Comparison of ENCODE assay signal across 14 mouse cellular contexts in the genomic region with DNA sequence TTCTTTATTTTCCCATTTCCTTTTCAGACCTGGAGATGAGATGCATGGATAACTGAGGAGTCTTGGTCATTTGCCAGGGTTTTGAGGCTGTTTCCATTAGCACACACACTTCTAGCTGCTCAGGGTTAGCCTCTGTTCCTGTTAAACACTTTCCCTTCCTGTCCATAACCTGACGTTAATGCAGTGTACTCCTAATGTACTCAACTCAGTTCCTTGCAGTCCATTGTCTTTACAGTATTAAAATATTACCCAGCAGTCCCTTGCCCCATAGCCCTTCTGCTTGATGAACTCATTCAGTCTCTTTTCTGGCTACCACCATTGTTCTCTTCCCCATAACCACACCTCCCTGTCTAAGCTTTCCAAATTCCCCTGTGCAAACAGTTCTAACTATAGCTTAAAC.
DNase-seq lines count a peak whose midpoint lies in the region; ATAC-seq and TF ChIP-seq lines count a peak whose summit lies in the region.
"Had no signal": no experiment of that assay in that cellular context is flagged by ENCODE, and none has a peak within 500 bp of the region (broad histone marks: within the 10 kb centered on the region; RNA-seq: fewer than 3 reads in every experiment).

No protein-coding gene starts in this region.

- no peaks in the 10 kb centered on the region for H3K36me3 ChIP-seq in heart, postnatal 0 days (replicated peaks; ENCODE audit: control insufficient read depth, insufficient read depth, low read length)
- no peaks in the 10 kb centered on the region for H3K36me3 ChIP-seq in heart, embryonic 12.5 days
- no peaks in the 10 kb centered on the region for H3K36me3 ChIP-seq in lung, embryonic 14.5 days (ENCODE audit: insufficient read depth)
- H3K36me3 ChIP-seq in stomach, embryonic 16.5 days (ENCODE audit: control insufficient read depth, insufficient read depth, low read length) = no peaks in the 10 kb centered on the region
- H3K36me3 ChIP-seq: hindbrain, embryonic 13.5 days had no signal

- no peak overlapping the region for H3K4me3 ChIP-seq in heart, postnatal 0 days (ENCODE audit: low read depth, low read length)
- H3K4me3 ChIP-seq in heart, embryonic 12.5 days = no peak overlapping the region
- H3K4me3 ChIP-seq in lung, embryonic 14.5 days (ENCODE audit: low read depth, low read length) = no peak overlapping the region
- no peak overlapping the region for H3K4me3 ChIP-seq in stomach, embryonic 16.5 days (replicated peaks; ENCODE audit: low read length)
- H3K4me3 ChIP-seq: hindbrain, embryonic 13.5 days had no signal

- no peak for TF ChIP-seq POLR2A in brain, embryonic 14.5 days (IDR thresholded peaks at IDR 0.05; ENCODE audit: borderline replicate concordance, extremely low read depth, insufficient read depth, insufficient read length, poor library complexity, severe bottlenecking)

- no peaks in the 10 kb centered on the region for H3K4me1 ChIP-seq in heart, postnatal 0 days (ENCODE audit: control insufficient read depth, insufficient read depth)
- H3K4me1 ChIP-seq in heart, embryonic 12.5 days (replicated peaks) = no peaks in the 10 kb centered on the region
- no peaks in the 10 kb centered on the region for H3K4me1 ChIP-seq in lung, embryonic 14.5 days (ENCODE audit: insufficient read depth)
- no peaks in the 10 kb centered on the region for H3K4me1 ChIP-seq in stomach, embryonic 16.5 days (ENCODE audit: control insufficient read depth, insufficient read depth, low read length)
- H3K4me1 ChIP-seq: hindbrain, embryonic 13.5 days had no signal

- no peak for TF ChIP-seq CTCF in heart, postnatal 0 days (IDR thresholded peaks at IDR 0.05; ENCODE audit: low read depth)
- no peak for TF ChIP-seq CTCF in lung, embryonic 14.5 days (IDR thresholded peaks at IDR 0.05; ENCODE audit: low read depth)
- no peak for TF ChIP-seq CTCF in brain, embryonic 14.5 days (IDR thresholded peaks at IDR 0.05; ENCODE audit: borderline replicate concordance, extremely low read depth, insufficient read depth, insufficient read length)

- H3K9ac ChIP-seq in heart, postnatal 0 days (replicated peaks; ENCODE audit: low read depth, low read length) = no peak overlapping the region
- H3K9ac ChIP-seq in heart, embryonic 12.5 days = no peak overlapping the region
- no peak overlapping the region for H3K9ac ChIP-seq in lung, embryonic 14.5 days
- H3K9ac ChIP-seq in stomach, embryonic 16.5 days (ENCODE audit: low read length) = no peak overlapping the region
- H3K9ac ChIP-seq: hindbrain, embryonic 13.5 days had no signal

- no peaks in the 10 kb centered on the region for H3K9me3 ChIP-seq in heart, postnatal 0 days (replicated peaks; ENCODE audit: control insufficient read depth, low read length)
- H3K9me3 ChIP-seq in heart, embryonic 12.5 days (replicated peaks) = 0 out of 2 replicates have a peak, but pooled peaks cover 3% of the 10 kb centered on the region
- H3K9me3 ChIP-seq in lung, embryonic 14.5 days (ENCODE audit: low read depth, low read length) = no peaks in the 10 kb centered on the region
- no peaks in the 10 kb centered on the region for H3K9me3 ChIP-seq in stomach, embryonic 16.5 days (replicated peaks; ENCODE audit: control insufficient read depth, low read length)
- H3K9me3 ChIP-seq: hindbrain, embryonic 13.5 days had no signal

- no peak for TF ChIP-seq EP300 in heart, postnatal 0 days (IDR thresholded peaks at IDR 0.05; ENCODE audit: low read depth)

- H3K4me2 ChIP-seq in heart, postnatal 0 days (ENCODE audit: low read depth, low read length) = no peak overlapping the region
- H3K4me2 ChIP-seq in heart, embryonic 12.5 days = no peak overlapping the region
- no peak overlapping the region for H3K4me2 ChIP-seq in lung, embryonic 14.5 days
- H3K4me2 ChIP-seq in stomach, embryonic 16.5 days (ENCODE audit: low read depth, low read length) = no peak overlapping the region
- H3K4me2 ChIP-seq: hindbrain, embryonic 13.5 days had no signal

- H3K27me3 ChIP-seq in heart, postnatal 0 days (ENCODE audit: control insufficient read depth, insufficient read depth, low read length) = no peaks in the 10 kb centered on the region
- no peaks in the 10 kb centered on the region for H3K27me3 ChIP-seq in heart, embryonic 12.5 days (replicated peaks)
- no peaks in the 10 kb centered on the region for H3K27me3 ChIP-seq in lung, embryonic 14.5 days (ENCODE audit: insufficient read depth, low read length)
- no peaks in the 10 kb centered on the region for H3K27me3 ChIP-seq in stomach, embryonic 16.5 days (ENCODE audit: control insufficient read depth, insufficient read depth, low read length)
- H3K27me3 ChIP-seq: hindbrain, embryonic 13.5 days had no signal

- WGBS in heart, postnatal 0 days = 26% methylated on average over 1 of the region's 1 CpGs
- 49% methylated on average over 1 of the region's 1 CpGs for WGBS in heart, embryonic 12.5 days
- 26% methylated on average over 1 of the region's 1 CpGs for WGBS in lung, embryonic 14.5 days
- WGBS in stomach, embryonic 16.5 days = 27% methylated on average over 1 of the region's 1 CpGs

- no peak overlapping the region for H3K27ac ChIP-seq in heart, postnatal 0 days (ENCODE audit: low read depth)
- no peak overlapping the region for H3K27ac ChIP-seq in heart, embryonic 12.5 days (ENCODE audit: poor library complexity, severe bottlenecking)
- H3K27ac ChIP-seq in lung, embryonic 14.5 days (ENCODE audit: low read depth) = no peak overlapping the region
- H3K27ac ChIP-seq in stomach, embryonic 16.5 days (ENCODE audit: low read length) = 0 out of 2 replicates have a peak overlapping the region, but pooled peaks have one; percentile 2
- H3K27ac ChIP-seq: hindbrain, embryonic 13.5 days; hindbrain, postnatal 0 days had no signal

- ATAC-seq in heart, postnatal 0 days (ENCODE audit: insufficient read depth, low read depth) = peak; percentile 55; the same call in 1 of the 2 replicates
- ATAC-seq in heart, embryonic 12.5 days (ENCODE audit: insufficient number of reproducible peaks, low FRiP score) = no peak
- no peak; the same call in 1 of the 2 replicates for ATAC-seq in lung, embryonic 14.5 days (ENCODE audit: insufficient read depth)
- ATAC-seq in stomach, embryonic 16.5 days (ENCODE audit: insufficient read depth, low FRiP score) = peak; percentile 62
- ATAC-seq: hindbrain, postnatal 0 days had no signal

- DNase-seq in heart, postnatal 0 days (ENCODE audit: low spot score) = peak; percentile 8
- DNase-seq in lung, embryonic 14.5 days = peak; percentile 45
- no peak for DNase-seq in lung, postnatal 4 days
- peak; percentile 34 for DNase-seq in brain, embryonic 14.5 days (ENCODE audit: low read depth)
- DNase-seq: adrenal gland, adult 2 months; adrenal gland, postnatal 25 days; cerebellum, adult 2 months; gastrocnemius, postnatal 36 days; heart, adult 11 months; heart, postnatal 14 days had no signal

Comparison
In these comparisons a context has a peak if more than half of its experiments do, and no peak if none do; other contexts are left out.
1. ATAC-seq: peak in heart, postnatal 0 days (single experiment) and stomach, embryonic 16.5 days (single experiment); none in heart, embryonic 12.5 days (single experiment) and lung, embryonic 14.5 days (single experiment).
2. DNase-seq: peak in heart, postnatal 0 days (single experiment), lung, embryonic 14.5 days (single experiment) and brain, embryonic 14.5 days (single experiment); none in lung, postnatal 4 days (0 of 2).